Mouse (Mus musculus) kidney, adult 11 months (tissue): ENCODE data around the gene Efcab12.
"Not testable (repeated sequence)": the region's sequence is repeated elsewhere in the genome, so short reads cannot be mapped to it uniquely, and the experiment has no call there.

ENCODE experiments used
- DNase-seq: peaks from one replicate; pipeline ENCODE4 v3.0.0; 2022

Gene Efcab12

DNA sequence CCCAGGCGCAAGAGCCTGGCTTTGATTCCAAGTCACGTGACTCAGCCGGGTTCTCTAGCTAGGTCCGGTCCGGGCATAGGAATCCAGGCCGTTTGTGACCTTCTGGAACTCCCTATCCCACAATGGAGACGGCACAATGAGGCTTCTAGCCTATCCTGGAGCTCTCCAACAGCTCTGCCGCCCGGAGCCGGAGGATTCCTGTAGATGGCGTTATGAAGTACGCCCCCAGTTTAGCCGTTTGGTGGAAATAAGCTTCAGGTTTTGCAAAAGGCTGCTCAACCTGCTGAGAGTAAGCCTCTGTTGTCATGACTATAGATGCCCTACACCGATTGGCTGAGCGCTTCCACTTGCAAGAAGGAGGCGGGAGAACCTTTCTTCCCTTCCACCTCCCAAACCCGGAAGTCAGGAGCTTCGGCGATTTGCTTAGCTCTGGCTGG is at the start of gene Efcab12:
Gene Efcab12, minus strand, starts transcription at position 252 of the 437 bp plus-strand sequence.
- peak; percentile 86 for DNase-seq

DNA sequence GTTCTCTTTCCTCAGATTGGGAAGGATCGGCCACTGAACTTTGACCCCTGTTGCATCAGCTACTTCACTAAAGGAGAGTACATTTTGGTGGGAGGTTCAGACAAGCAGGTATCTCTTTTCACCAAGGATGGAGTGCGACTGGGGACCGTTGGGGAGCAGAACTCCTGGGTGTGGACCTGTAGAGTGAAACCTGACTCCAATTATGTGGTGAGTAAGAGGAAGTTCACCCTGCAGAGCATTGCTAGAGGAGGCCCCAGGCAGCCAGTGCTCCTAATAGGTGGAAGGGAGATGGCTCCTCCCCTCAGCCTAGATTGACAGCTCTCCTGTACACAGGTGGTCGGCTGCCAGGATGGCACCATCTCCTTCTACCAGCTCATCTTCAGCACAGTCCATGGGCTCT is 48.7 kb upstream of the Efcab12 start:
- DNase-seq: no peak

DNA sequence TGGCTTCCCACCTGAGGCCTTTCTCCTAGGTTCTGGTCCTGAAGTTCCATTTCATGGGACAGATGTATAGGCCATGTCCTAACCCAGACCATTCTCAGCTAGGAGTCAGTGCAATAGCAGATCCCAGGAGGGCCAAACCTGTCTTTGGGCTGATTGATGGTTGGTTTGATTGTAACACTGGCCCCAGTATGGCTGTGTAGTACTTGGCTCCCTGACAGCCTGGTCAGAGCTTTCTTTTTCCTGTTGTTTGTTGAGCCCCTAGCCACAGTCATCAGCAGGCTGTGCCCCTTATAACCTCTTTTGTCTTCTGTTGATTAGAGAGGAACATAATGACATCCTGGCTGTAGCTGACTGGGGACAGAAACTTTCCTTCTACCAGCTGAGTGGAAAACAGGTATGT is 45.8 kb upstream of the Efcab12 start:
- DNase-seq: no peak

DNA sequence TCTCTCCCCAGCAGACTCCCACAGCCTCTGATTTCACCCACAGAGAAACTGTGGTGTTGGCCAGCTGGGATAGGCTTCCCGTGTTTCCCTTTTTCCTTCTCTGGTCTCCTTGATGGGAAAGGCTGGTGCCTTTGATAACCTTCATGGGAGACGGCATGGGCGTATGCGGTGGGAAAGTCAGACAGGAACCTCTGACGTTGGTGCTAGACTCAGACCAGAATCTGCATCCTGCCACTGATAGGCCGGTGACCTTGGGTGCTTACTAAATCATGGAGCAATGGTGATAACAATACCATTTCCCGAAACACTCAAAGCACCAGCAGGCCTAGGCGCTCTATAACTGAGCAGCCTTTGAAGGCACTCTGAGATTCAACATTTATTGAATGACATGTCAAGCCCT is 42.5 kb upstream of the Efcab12 start:
- DNase-seq: peak; percentile 53

DNA sequence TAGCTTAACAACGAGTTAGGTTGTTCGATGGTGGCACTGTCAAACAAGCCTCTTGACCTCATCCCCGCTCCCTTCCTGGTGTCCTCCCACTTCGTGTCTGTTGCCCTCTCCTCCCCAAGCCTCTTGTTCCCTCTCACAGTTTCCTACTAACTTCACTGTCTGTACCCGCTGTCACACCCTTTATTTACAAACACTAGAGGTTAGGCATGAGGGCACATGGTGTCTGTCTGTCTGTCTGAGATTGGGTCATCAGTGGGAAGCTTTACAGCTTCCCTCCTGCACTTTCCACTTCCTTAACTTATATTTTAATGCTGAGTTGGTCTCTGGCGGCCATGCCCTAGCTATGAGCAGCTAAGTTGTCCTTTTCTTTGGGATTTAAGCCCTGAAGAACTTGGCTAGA is 41.5 kb upstream of the Efcab12 start:
- DNase-seq: no peak

DNA sequence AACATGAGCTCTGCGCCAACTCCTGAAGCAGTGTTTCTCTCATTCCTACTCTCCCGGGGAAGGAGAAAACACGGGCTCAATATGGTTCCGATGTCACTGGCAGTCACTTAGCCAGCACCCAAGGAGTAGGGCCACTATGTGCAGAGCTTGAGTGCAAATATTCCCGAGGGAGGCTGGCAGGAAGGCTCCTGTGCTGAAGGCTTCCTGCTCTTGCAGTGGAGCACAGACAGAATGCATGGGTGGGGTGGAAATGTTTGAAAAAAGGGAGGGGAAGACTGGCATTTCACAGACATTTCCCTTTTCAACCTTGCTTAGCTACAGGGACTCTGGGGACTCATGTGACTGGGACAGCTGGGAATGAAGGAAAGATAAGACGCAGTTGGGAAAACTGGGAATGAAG is 40.5 kb upstream of the Efcab12 start:
- no peak for DNase-seq

DNA sequence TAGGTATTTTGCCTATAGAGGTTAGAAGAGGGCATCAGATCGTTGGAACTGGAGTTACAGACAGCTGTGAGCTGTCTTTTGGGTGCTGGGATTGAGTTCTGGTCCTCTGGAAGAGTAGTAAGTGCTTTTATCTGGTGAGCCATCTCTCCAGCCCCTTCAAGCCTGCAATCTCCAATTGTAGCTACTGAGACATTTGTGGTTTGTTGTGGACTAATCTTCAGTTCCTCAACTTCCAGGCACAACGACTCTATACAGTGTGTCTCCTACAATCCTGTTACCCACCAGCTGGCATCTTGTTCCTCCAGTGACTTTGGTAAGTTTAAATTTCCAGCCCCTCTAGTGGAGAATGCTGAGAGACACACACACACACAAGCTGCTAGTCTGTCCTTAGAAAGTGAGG is 39.0 kb upstream of the Efcab12 start:
- DNase-seq: no peak

DNA sequence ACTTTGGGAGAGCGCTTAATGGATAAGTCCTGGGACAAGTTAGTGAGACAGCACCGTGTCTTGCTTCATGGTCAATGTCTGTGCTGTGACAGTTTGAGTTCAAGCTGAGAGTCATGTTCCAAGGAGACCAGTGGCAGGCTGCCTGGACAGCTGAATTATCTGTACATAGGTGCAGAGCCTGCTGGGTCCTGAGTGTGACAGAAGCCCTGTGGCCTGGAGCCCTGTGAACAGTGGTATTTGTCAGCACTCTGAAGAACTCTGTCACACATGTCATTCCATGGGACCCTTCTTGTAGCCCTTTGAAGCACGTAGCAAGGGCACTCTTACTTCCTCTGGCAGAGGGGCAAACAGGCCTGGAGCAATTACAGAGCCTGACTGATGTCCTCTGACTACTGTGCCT is 33.1 kb upstream of the Efcab12 start:
- not testable (repeated sequence) for DNase-seq

DNA sequence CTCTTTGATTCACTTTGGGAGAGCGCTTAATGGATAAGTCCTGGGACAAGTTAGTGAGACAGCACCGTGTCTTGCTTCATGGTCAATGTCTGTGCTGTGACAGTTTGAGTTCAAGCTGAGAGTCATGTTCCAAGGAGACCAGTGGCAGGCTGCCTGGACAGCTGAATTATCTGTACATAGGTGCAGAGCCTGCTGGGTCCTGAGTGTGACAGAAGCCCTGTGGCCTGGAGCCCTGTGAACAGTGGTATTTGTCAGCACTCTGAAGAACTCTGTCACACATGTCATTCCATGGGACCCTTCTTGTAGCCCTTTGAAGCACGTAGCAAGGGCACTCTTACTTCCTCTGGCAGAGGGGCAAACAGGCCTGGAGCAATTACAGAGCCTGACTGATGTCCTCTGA is 28.9 kb upstream of the Efcab12 start:
- DNase-seq: not testable (repeated sequence)

DNA sequence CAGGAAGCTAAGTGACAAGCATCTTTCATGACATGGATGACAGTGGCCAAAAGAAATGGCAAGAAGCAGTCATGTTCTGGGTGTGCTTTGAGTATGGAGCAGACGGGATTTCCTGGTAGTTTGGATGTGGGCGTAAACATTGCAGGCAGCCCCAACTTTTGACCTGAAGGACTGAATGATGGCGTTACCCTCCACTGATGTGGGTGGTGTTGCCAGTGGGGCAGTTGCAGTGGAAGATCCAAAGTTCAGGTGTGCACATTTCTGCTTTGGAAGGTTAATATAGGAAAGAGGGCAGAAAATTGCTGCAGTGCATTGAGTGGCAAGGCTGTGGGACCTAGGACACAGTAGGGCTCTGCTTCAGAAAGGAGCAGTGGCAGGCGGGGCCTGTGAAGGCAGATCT is 27.0 kb upstream of the Efcab12 start:
- peak; percentile 44 for DNase-seq

DNA sequence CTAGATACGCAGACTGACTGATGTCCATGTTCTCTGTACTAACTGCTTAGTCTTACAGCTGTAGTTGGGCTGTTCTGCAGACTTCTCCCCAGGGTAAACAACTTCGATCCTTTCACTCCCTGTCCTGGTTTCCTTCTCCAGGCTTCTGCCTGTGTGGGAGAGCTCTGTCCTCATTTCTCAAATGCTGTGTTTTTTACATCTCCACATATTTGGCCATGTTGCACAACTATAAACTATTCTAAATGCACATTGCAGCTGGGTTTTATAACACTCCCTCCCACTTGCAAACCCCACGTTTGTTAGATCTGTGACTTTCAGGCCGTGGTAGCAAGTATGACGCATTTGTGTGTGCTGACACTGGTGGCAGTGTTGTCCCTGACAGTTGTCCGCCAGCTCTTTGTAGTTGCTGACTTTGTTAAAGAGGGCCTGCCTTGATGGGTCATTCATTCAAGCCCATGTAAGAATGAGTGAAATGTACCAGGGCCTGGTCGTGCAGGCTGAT is 25.2 kb upstream of the Efcab12 start:
- no peak for DNase-seq

DNA sequence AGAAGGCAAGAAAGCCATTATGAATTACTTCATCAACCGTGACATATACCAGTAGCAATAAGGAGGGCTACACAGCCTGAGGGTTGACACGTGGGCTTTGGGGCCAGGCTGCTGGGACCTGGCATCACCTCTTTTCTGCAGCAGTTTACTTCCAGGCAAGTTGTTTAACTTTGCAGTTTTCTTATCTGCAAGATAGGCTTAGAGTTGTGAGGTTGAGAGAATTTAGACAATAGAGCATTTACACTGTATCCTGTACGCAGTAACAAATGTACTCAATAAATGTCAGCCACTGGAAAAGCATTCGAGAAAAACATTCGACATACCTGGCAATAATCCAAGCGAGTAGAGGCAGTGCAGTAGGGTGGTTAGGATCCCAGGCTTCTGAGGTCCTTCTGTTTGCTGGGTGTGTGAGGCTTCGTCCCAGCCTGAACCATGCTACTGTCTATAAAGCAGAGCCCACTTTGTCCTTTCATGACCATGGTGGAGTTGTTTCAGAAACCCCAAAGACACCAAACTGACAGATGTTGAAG is 21.9 kb upstream of the Efcab12 start:
- no peak for DNase-seq

DNA sequence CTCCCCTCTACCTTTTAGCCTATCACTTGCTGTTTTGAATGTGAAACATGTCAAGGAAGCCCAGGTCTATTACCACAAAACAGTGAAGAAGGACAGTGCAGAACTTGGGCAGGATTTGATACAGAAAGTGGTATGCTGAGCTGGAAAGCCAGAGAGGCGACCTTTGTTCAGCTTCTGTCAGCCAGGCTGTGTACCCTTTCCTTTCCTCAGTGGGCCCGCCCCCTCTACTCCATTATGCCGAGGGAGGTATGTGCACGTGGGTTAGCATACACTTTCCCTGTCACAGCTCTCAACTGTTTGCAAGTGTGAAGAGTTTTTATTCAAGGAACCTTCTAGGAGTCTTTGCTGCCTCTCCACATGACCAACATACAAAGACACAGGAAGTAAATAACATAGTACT is 21.0 kb upstream of the Efcab12 start:
- peak; percentile 50 for DNase-seq

DNA sequence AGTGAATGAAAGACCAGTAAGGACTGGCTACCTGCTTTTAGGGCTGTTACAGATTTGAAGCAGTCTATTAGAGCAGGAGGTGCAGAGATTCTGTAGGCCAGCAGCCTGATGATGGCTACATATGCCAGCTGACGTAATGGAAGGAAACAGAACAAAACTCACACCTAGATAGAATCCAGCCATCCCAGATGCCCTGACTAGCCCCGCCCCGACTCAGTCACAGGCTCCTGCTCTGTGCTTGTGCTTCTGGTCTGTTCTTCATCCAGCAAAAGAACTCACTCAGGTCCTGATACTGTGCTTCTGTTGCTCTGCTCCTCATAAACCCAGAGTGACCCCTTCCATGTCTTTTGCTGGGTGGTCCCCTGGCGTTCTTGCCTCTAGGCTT is 18.1 kb upstream of the Efcab12 start:
- no peak for DNase-seq

DNA sequence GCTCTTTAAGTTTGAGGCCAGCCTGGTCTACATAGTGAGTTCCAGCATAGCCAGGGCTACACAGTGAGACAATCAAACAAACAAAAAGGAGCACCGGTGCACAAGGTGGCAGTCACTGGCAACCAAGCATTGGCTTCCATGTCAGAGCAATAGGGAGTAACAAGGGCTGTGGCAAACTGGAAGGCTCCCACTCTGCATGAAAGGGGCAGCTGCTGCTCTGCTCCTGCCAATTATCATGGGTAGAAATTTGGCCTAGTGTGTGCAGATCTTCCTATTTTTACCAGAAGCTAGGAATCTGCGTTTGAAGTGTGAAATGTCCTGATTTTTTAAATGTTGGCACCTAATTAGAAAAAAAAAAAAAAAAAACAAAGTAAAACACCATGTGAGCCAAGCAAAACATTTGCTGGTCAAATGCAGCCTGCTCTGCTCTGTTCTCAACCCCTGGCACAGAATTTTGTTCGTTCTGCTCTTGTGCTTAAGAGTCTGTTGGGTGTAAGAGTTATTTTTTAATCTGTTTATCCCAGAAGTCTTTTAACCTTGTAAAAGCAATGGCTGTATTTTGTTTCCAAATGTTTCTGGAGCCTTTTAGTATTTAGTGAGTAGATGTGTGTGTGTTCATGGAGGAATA is 17.6 kb upstream of the Efcab12 start:
- DNase-seq: no peak

DNA sequence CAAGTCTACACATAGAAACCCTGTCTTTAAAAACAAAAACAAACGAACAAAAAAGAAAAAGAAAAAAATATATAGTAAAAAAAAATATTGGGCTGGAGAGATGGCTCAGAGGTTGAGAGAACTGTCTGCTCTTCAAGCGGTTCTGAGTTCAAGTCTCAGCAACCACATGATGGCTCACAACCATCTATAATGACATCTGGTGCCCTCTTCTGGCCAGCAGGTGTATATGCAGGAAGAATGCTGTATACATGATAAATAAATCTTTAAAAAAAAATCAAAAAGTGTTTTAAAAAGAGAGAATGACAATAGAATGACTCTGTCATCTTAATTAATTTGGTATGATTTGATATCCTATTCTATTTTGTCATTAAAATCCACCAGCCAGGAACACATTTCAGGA is 16.2 kb upstream of the Efcab12 start:
- DNase-seq: no peak

DNA sequence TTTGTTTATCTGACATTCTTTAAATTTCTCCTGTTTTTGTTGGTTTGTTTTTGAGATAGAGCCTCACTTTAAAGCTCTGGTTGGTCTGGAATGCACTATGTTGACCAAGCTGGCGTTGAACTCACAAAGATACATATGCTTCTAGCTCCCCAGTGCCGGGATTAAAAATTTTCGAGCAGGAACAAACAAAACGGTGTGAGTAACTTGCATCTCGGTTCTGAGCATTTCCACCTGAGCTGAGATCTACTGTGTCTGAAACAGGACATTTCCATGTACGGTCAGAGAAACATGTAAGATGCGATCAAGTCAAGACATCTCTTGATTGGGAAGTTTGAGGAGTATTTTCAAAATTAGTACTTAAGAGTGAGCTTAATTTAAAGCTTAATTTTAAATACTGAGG is 15.8 kb upstream of the Efcab12 start:
- DNase-seq: no peak

DNA sequence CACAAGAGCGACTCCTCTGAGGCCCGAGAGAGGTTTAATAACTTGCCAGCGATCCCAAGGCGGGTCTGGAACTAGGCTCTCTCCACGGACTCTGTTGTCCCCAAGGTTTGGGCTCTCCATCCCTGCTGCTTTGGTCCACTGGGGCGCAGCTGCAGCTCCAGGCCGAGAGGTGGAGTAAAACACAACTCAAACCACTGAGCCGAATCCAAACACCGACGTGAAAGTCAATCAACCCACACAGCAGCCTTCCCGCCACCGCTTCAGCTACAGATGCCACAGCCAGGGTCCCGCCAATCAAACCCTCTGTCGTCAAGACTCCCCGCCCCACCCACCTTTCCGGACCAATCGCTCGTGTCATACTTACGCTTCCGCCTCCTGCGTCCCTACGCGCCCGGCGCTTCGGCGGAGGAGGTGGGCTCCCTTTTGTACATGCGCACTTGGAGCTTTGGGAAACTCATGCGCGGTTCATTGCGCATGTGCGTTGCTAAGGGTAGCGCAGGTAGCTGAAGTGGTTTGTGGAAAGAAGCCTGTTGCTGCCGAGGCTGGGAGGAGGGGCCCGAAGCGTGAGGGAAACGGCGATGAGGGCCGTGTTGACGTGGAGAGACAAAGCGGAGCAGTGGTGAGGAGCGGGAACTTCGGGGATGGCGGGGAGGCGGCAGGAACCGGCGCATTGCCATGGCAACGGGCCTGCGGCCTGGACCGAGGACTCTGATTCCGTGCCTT is 15.0 kb upstream of the Efcab12 start, which contains the start of the genes Mbd4 and Ift122:
Gene Mbd4, minus strand, starts transcription at position 281 of the 723 bp plus-strand sequence.
Gene Ift122, plus strand, starts transcription at position 380 of the 723 bp plus-strand sequence.
- peak; percentile 99 for DNase-seq

DNA sequence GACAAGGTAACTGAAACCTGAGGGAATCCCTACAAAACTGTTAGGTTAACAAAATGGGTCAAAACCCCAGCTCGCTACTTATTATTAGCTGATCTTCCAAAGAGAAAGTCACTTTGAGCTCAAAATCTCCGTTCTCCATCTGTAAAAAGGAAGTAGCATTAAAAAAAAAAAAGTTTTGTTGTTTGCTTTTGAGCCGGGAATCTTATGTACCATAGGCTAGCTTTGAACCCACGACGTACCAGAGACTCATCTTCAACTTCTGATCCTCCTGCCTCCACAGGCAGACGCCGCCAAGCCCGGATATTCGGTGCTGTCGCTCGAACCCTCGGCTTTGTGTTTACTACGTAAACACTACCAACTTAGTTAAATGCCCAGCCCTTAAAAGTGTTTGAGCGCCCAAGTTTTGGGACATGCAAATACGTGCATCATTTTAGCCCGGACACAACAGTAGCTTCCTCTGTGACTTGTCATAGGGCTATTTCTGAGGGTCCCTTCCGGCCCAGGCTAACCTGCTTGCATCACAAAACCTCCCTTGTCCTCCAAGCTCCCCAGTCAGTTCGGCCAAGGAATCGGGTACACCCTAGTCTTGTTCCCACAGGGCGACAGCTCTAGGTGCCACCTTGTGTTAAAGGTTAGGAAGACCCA is 14.4 kb upstream of the Efcab12 start:
- DNase-seq: no peak

DNA sequence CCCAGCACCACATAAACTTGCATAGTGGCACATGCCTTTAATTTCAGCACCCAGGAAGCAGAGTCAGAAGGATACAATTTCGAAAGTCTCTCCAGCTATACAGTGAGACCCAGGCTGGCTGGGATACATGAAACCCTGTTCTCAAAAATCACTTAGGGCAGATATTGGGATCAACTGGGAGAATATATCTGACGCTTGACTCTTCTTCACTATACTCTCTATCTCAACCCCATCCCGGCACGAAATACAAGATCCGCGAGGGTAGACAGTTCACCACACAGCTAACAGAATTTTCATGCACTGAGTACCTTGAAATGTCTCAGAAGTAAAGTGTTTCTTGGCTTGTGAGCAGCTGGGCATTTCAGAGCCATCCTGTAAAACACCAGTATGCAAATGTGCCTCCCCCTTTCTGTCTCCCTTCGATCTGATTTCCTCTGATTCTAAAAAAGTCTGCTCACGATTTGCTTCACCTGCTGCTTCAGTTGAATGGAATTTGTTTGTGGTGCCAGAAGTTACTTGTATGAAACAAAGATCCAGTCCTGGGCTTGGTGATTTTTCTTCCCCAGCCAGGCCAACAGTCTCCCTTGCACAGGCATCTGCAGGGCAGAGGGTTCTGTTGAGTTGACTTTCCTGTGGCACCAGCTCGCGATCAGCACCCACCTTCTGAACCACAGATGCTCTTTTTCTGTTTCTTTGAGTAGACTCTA is 10.5 kb upstream of the Efcab12 start:
- no peak for DNase-seq

DNA sequence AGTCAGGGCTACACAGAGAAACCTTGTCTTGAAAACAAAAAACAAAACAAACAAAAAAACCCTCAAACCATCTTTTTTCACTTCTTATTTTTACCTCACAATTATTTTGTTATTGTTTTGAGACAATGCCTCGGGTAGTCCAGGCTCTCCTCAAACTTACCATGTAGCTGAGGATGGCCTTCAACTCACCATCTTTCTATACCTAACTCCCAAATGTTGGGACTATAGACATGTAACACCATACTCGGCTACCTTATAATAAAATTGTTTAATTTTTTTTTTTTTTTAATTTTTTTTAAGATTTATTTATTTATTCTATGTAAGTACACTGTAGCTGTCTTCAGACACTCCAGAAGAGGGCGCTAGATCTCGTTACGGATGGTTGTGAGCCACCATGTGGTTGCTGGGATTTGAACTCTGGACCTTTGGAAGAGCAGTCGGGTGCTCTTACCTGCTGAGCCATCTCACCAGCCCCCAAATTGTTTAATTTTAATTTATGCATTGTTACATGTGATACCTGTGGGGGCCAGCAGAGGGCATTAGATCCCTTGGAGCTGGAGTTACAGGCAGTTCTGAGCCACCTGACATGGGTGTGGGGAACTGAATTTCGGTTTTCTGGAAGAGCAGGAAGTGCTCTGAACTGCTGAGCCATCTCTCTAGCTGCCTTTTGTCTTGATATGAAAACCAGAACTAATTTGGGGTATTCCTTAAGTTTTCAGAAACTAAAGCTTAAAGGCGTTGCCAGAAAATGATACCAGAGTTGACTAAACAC is 8.6 kb upstream of the Efcab12 start:
- DNase-seq: peak; percentile 53

DNA sequence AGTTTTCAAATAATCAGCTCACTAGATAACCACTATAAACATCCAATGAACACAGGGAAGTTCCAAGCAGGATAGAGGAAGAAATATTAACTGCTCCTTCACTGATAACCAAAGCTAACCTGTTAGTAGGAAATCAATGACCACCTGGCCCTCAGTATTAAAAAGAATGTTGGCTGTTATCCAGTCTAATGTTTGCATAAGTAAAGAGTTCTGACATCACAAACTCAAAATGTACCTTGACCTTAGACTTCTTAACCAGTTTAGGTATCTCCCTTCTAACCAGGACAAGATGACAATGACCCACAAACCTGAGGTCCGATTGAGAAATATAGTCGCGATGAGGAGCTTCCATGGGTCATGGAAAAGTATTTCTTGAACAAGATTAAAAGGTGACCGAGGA is 6.8 kb upstream of the Efcab12 start:
- no peak for DNase-seq
